Mouse (Mus musculus): ENCODE data around the gene Sebox. TPM values are rescaled to one million over a fixed set of nuclear protein-coding genes. Genes with fewer than 3 reads are reported as not detected.
A peak's percentile ranks its signal among the peaks of the same experiment; 100 is the strongest.

Sebox gene
- total and polyA plus RNA-seq, 3 experiments = not detected

DNA sequence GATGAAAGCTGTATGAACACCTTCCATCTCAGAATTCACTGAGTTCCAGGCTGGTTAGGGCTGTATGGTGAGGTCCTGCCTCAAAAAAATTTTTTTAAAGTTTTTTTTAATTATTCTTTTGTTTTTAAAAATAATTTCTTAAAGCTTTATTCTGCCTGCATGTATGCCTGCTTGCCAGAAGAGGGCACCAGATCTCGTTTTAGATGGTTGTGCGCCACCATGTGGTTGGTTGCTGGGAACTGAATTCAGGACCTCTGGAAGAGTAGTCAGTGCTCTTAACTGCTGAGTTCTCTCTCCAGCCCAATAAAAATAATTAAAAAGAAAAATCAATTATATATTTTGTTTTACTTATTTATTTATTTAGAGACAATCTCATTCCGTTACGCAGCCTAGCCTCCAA, 49.6 kb upstream of the Sebox start (continued):
- TF ChIP-seq CHD2 (IDR thresholded peaks at IDR 0.05; ENCODE audit: low read length) (peak; percentile 14; the same call in 1 of the 2 replicates), JUND (conservative IDR thresholded peaks at IDR 0.05; ENCODE audit: low read depth, low read length) (peak; percentile 83), UBTF (IDR thresholded peaks at IDR 0.05; ENCODE audit: low read depth, low read length) (no peak), MXI1 (IDR thresholded peaks at IDR 0.05; ENCODE audit: low read depth, low read length) (0 out of 2 replicates have a peak, but pooled peaks have one; percentile 6), MYC (IDR thresholded peaks at IDR 0.05; ENCODE audit: low read depth, low read length) (peak; percentile 86), E2F4 (IDR thresholded peaks at IDR 0.05; ENCODE audit: insufficient replicate concordance, low read depth, low read length) (peak; percentile 55; the same call in 1 of the 2 replicates), RAD21 (IDR thresholded peaks at IDR 0.05; ENCODE audit: low read depth, low read length) (peak; percentile 53), JUN (IDR thresholded peaks at IDR 0.05; ENCODE audit: insufficient read depth, low read depth, low read length) (peak; percentile 43; the same call in 1 of the 2 replicates), POLR2A (IDR thresholded peaks at IDR 0.05; ENCODE audit: low read depth, low read length) (no peak), SMC3 (IDR thresholded peaks at IDR 0.05; ENCODE audit: low read depth, low read length) (peak; percentile 88), ZKSCAN1 (IDR thresholded peaks at IDR 0.05; ENCODE audit: borderline replicate concordance, low read depth, low read length) (no peak)

DNA sequence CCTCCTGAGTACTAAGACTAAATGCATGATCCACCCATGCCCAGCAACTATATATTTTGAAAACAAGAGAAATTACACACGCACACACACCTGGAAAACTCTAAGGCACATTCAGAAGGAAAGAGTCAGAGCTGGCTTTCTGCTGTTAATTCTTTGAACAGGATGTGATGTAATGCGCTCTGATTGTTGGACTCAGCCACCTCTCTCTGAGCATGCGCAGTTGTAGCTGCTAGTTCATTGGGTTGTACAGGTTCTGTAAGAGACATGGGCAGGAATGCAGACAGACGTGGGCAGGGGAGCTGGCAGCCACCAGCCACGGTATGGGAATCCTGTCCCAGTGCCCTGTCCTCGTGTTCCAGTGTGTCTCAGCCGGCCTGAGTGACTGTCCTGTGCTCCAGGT, 49.0 kb upstream of the Sebox start:
- H3K9me3 ChIP-seq (replicated peaks; ENCODE audit: low read length) = no peaks in the 10 kb centered on the region
- H3K4me1 ChIP-seq (ENCODE audit: control insufficient read depth in 1 of 2, insufficient read depth in 2 of 2) = peaks cover 2 to 12% of the 10 kb centered on the region in 2 experiments; a peak in 3 of 4 replicates
- peak overlapping the region; percentile 66 for H3K27ac ChIP-seq (ENCODE audit: insufficient read depth, low read depth)
- peak; percentile 97 for DNase-seq (ENCODE audit: extremely low read depth)
- no peaks in the 10 kb centered on the region for H3K79me2 ChIP-seq (replicated peaks; ENCODE audit: control insufficient read depth, extremely low read depth, insufficient read depth, poor library complexity, severe bottlenecking)
- no peaks in the 10 kb centered on the region for H3K36me3 ChIP-seq (replicated peaks in 1 of 2; ENCODE audit: control insufficient read depth in 1 of 2, insufficient read depth in 1 of 2, low read length in 1 of 2)
- peak overlapping the region; percentile 77 for H3K9ac ChIP-seq (ENCODE audit: insufficient read depth, low read depth)
- H3K4me2 ChIP-seq (ENCODE audit: insufficient read depth, low read depth, poor library complexity, severe bottlenecking) = peak overlapping the region; percentile 53
- in situ Hi-C loops (cut with MboI; ENCODE audit: low pct_ligation_motif_present, low pct_unique_long_range_greater_than_20kb, low sequenced_read_pairs) = no loop called here
- peaks cover 23% of the 10 kb centered on the region for H3K27me3 ChIP-seq (replicated peaks)
- TF ChIP-seq MYC (IDR thresholded peaks at IDR 0.05; ENCODE audit: low read depth, low read length) (peak; percentile 23; the same call in 1 of the 2 replicates), JUN (IDR thresholded peaks at IDR 0.05; ENCODE audit: insufficient read depth, low read depth, low read length) (no peak), MXI1 (IDR thresholded peaks at IDR 0.05; ENCODE audit: low read depth, low read length) (0 out of 2 replicates have a peak, but pooled peaks have one; percentile 31), ELF1 (IDR thresholded peaks at IDR 0.05; ENCODE audit: low read depth, low read length) (peak; percentile 40; the same call in 1 of the 2 replicates), ZMIZ1 (IDR thresholded peaks at IDR 0.05; ENCODE audit: low read depth, low read length) (peak; percentile 31; the same call in 1 of the 2 replicates), HCFC1 (IDR thresholded peaks at IDR 0.05; ENCODE audit: low read depth, low read length) (peak; percentile 58; the same call in 1 of the 2 replicates), TCF12 (IDR thresholded peaks at IDR 0.05; ENCODE audit: low read depth, low read length) (0 out of 2 replicates have a peak, but pooled peaks have one; percentile 41), TBP (conservative IDR thresholded peaks at IDR 0.05; ENCODE audit: low read depth, low read length) (peak; percentile 84), POLR2A (IDR thresholded peaks at IDR 0.05; ENCODE audit: low read depth, low read length) (peak; percentile 79), ZC3H11A (IDR thresholded peaks at IDR 0.05; ENCODE audit: low read depth, low read length) (no peak), ZNF384 (IDR thresholded peaks at IDR 0.05; ENCODE audit: low read depth, low read length) (no peak), NELFE (IDR thresholded peaks at IDR 0.05; ENCODE audit: low read depth, low read length) (peak; percentile 63), MEF2A (IDR thresholded peaks at IDR 0.05; ENCODE audit: borderline replicate concordance, low read depth, low read length) (no peak), NRF1 (IDR thresholded peaks at IDR 0.05; ENCODE audit: low read depth, low read length) (peak; percentile 92), POLR2AphosphoS2 (IDR thresholded peaks at IDR 0.05; ENCODE audit: low read depth, low read length) (peak; percentile 78; the same call in 1 of the 2 replicates), MAZ (IDR thresholded peaks at IDR 0.05; ENCODE audit: low read depth, low read length) (no peak)
- peak overlapping the region; percentile 46 to 65 (median 54) for H3K4me3 ChIP-seq (replicated peaks in 1 of 3; ENCODE audit: low read depth in 2 of 3, low read length in 2 of 3, poor library complexity in 1 of 3)
- dilution Hi-C loops (cut with MboI; ENCODE audit: extremely low pct_ligation_motif_present, extremely low pct_unique_long_range_greater_than_20kb, low sequenced_read_pairs) = no loop called here

All from CH12.LX (cell line).